Mouse (Mus musculus) liver, embryonic 15.5 days (tissue): Measurements from ENCODE around the gene Foxc2. TPM values are rescaled to one million over a fixed set of nuclear protein-coding genes. Genes with fewer than 3 reads are reported as not detected.

Source experiments
- ATAC-seq: fragments of 200-750 bp; cut with Nextera tagmentation; 2 replicates; pipeline ENCODE4 v1.8.0; 2017; ENCODE audit warnings: moderate number of reproducible peaks, mild to moderate bottlenecking, moderate library complexity; ENCODE audit not compliant: insufficient read depth
- H3K27ac ChIP-seq: fragments of 300-500 bp; sonication (generic); replicated peaks from 2 replicates; pipeline ENCODE4 v1.5.1; 2015; ENCODE audit warnings: mild to moderate bottlenecking, inconsistent platforms
- H3K27me3 ChIP-seq: fragments of 300-500 bp; sonication (generic); 2 replicates; pipeline ENCODE4 v1.6.1; 2015; ENCODE audit warnings: mild to moderate bottlenecking, inconsistent platforms
- H3K36me3 ChIP-seq: fragments of 300-500 bp; sonication (generic); replicated peaks from 2 replicates; pipeline ENCODE4 v1.6.1; 2015; ENCODE audit warnings: moderate library complexity, mild to moderate bottlenecking, inconsistent platforms
- H3K4me1 ChIP-seq: fragments of 300-500 bp; sonication (generic); replicated peaks from 2 replicates; pipeline ENCODE4 v1.6.1; 2015; ENCODE audit warnings: inconsistent platforms
- H3K4me2 ChIP-seq: fragments of 300-500 bp; sonication (generic); 2 replicates; pipeline ENCODE4 v1.6.1; 2015; ENCODE audit warnings: moderate library complexity, mild to moderate bottlenecking, inconsistent platforms
- H3K4me3 ChIP-seq: fragments of 300-500 bp; sonication (generic); replicated peaks from 2 replicates; pipeline ENCODE4 v1.5.1; 2015; ENCODE audit warnings: mild to moderate bottlenecking, inconsistent platforms
- H3K9ac ChIP-seq: fragments of 300-500 bp; sonication (generic); 2 replicates; pipeline ENCODE4 v1.6.1; 2015; ENCODE audit warnings: moderate library complexity, mild to moderate bottlenecking, inconsistent platforms
- H3K9me3 ChIP-seq: fragments of 300-500 bp; sonication (generic); replicated peaks from 2 replicates; pipeline ENCODE4 v1.6.1; 2016; ENCODE audit warnings: inconsistent platforms
- WGBS: fragments of 180-500 bp; shearing (Covaris S2); methylation state at CpG from one replicate; pipeline ENCODE4 v1.1.7; 2015; ENCODE audit warnings: mixed read lengths; ENCODE audit not compliant: insufficient replicate concordance; 5-methylcytosine and 5-hydroxymethylcytosine counted together
- polyA plus RNA-seq: library from polyadenylated mRNA; unstranded; fragments of >200 nt; fragmentation: Nextera tagmentation; extraction: Ambion mirVana; gene quantifications from 2 replicates; pipeline ENCODE4 v1.2.1, GENCODE M21; 2015

The Foxc2 gene
- polyA plus RNA-seq, 1 experiment from 2014 or later: not detected

DNA sequence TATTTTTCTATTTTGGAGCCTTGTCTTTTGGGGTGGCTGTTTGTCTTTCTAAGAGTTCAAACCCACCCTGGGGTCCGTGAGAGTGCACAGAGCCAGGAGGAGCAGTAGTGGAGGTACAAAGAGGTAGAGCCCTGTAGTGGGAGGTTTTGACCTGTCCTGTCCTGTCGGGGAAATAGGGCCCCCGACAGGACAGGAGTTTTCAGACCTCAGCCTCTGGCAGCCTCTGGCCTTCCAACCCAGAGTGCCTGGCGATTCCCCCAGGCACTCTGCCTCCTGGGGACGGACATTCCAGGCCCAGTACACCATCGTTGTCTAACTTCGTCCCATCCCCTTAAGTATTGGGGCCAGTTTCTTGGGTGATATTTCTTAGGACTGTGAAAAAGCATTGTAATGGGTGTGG is 6.4 kb downstream of the Foxc2 start:
- H3K36me3 ChIP-seq: no peaks in the 10 kb centered on the region
- H3K27me3 ChIP-seq: peaks cover 99% of the 10 kb centered on the region
- 0 out of 2 replicates have a peak, but pooled peaks cover 6% of the 10 kb centered on the region for H3K4me1 ChIP-seq
- H3K9me3 ChIP-seq: no peaks in the 10 kb centered on the region
- no peak overlapping the region for H3K4me2 ChIP-seq
- no peak for ATAC-seq
- H3K9ac ChIP-seq: no peak overlapping the region
- 34% methylated on average over 7 of the region's 7 CpGs for WGBS
- no peak overlapping the region for H3K27ac ChIP-seq
- H3K4me3 ChIP-seq: no peak overlapping the region

DNA sequence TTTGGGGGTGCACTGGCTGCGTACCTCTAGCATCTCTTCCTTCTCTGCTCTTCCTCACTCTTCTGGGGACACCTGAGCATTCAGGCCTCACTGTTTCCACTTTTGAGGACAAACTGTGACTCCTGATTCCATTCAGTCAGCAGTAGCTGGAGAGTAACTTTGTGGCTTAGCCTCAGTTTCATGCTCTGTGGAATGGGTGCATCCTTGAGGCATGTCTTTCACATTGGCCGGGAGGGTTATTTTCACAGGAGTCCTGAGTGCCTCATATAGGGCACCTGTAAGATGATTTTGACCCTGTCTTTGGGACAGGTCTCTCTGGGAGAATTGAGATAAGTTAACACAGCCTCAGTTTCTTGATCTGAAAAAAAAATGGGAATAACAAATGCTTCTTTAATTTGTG is 7.1 kb downstream of the Foxc2 start:
- H3K4me2 ChIP-seq: no peak overlapping the region
- 0 out of 2 replicates have a peak, but pooled peaks cover 6% of the 10 kb centered on the region for H3K4me1 ChIP-seq
- peaks cover 99% of the 10 kb centered on the region for H3K27me3 ChIP-seq
- no peak for ATAC-seq
- H3K36me3 ChIP-seq: no peaks in the 10 kb centered on the region
- no peak overlapping the region for H3K27ac ChIP-seq
- no peak overlapping the region for H3K9ac ChIP-seq
- H3K9me3 ChIP-seq: no peaks in the 10 kb centered on the region
- WGBS: 58% methylated on average over 2 of the region's 2 CpGs
- no peak overlapping the region for H3K4me3 ChIP-seq

DNA sequence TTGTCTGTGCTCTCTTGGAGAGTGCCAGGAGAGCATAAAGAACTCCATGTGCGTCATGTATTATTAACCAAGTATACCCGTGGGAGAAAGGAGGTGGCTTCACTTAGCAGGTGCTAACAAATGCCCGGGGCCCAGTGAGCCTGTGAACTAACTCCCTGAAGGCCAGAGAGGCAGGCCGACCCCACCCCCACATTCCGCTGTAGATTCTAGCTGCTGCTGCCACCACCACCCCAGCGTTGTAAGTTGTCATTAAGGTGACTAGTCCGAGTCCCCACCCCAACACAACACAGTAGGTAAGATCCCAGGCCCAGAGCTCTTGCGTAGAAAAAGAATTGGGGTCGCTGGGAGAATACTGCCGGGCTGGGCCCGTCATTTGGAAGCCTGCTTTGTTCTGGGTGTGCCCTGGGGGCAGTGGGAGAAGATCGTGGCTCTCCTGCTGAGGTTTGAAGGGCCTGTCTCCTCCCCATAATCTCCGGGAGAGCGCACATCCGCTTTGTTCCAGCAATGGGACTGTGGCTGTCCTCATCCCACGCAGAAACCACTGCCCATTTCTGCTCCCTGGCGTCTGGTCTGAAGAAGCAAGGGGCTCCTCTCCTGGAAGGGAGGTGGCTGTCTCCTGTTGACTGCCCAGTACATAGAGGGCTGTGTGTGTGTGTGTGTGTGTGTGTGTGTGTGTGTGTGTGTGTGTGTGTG is 8.7 kb downstream of the Foxc2 start:
- Histone ChIP-seq H3K9ac (no peak overlapping the region), H3K4me3 (no peak overlapping the region), H3K4me2 (no peak overlapping the region), H3K27ac (no peak overlapping the region), H3K27me3 (peaks cover 99% of the 10 kb centered on the region), H3K36me3 (no peaks in the 10 kb centered on the region), H3K9me3 (no peaks in the 10 kb centered on the region), H3K4me1 (peaks cover 10% of the 10 kb centered on the region; the same call in 1 of the 2 replicates)
- WGBS: 6% methylated on average over 17 of the region's 17 CpGs
- ATAC-seq: no peak

DNA sequence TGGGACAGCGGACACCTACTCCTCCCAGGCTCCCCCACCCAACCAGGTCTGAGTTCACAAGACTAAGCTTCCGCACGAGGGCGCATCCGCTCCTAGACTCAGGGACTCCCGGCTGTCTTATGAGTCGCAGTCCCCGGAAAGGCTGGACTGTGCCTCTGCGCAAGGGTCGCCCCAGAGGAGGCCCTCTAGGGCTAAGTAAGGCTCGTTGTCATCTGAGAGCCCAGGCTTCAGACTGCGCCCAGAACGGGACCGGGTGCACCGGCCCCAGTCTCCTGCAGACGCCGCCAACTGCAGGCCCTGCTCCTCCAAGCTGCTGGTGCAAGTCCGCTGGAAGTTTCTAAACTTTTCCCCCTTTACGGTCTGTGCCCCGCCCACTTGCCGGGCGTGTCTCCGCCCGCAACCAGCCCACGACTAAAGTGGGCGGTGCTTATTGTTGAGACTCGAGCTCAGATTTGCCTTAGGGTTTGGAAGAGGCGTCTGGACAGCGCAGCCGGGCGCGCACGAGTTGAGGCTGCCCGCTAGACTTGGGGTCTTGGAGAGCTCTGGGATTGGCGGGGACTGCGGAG is 9.4 kb downstream of the Foxc2 start:
- ATAC-seq: no peak
- 1% methylated on average over 36 of the region's 36 CpGs for WGBS

DNA sequence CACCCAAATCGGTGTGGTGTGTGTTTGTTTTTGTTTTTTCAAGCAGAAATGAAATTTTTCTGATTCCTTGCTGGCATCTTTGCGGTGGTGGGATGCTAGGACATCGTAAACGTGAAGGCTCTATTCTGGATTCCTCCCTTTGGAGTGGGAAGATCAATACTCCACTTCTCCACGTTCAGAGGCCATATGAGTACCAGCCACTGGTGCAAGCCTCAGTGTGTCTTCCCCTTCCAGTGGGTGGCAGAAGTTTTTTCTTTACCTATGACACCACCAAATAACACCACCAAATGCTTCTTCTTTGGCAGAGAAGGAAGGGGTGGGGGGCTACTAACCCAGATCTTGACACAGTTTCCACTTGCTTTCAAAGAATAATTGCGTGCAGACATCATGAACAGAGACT is 10.2 kb downstream of the Foxc2 start:
- Histone ChIP-seq H3K27me3 (peaks cover 99% of the 10 kb centered on the region), H3K27ac (no peak overlapping the region), H3K9ac (no peak overlapping the region), H3K4me2 (no peak overlapping the region), H3K4me1 (peaks cover 10% of the 10 kb centered on the region; the same call in 1 of the 2 replicates), H3K9me3 (no peaks in the 10 kb centered on the region), H3K36me3 (no peaks in the 10 kb centered on the region), H3K4me3 (no peak overlapping the region)
- WGBS: 9% methylated on average over 6 of the region's 6 CpGs
- no peak for ATAC-seq

More for the DNA sequence above, 9.4 kb downstream of the Foxc2 start:
- H3K4me3 ChIP-seq: 0 out of 2 replicates have a peak overlapping the region, but pooled peaks have one; percentile 12
- peak overlapping the region; percentile 42 for H3K4me2 ChIP-seq
- H3K4me1 ChIP-seq: peaks cover 10% of the 10 kb centered on the region; the same call in 1 of the 2 replicates
- H3K27ac ChIP-seq: no peak overlapping the region
- no peak overlapping the region for H3K9ac ChIP-seq
- H3K36me3 ChIP-seq: no peaks in the 10 kb centered on the region
- peaks cover 99% of the 10 kb centered on the region for H3K27me3 ChIP-seq
- H3K9me3 ChIP-seq: no peaks in the 10 kb centered on the region

DNA sequence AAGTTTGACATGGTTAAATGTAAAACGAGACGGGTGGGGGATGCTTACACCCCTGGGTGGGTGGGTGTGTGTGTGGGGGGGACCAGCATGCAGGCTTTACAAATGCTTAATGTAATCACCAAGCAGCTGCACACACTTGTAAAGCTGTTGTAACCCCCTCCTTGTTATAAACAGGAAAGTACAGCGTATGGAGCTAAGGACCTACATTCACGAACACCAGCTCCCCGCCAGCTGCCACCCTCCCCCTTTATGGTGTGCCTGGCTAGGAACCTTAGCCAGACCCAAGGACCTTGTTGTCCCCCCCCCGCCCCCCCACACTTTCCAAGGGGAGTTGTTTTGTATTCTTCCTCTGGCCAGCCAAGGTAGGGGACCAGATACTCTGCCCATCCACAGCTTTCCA is 10.7 kb downstream of the Foxc2 start:
- H3K27me3 ChIP-seq: peaks cover 97% of the 10 kb centered on the region
- H3K27ac ChIP-seq: no peak overlapping the region
- no peak for ATAC-seq
- peaks cover 10% of the 10 kb centered on the region; the same call in 1 of the 2 replicates for H3K4me1 ChIP-seq
- H3K9me3 ChIP-seq: no peaks in the 10 kb centered on the region
- no peak overlapping the region for H3K9ac ChIP-seq
- H3K36me3 ChIP-seq: no peaks in the 10 kb centered on the region
- H3K4me2 ChIP-seq: no peak overlapping the region
- no peak overlapping the region for H3K4me3 ChIP-seq
- 11% methylated on average over 6 of the region's 6 CpGs for WGBS

DNA sequence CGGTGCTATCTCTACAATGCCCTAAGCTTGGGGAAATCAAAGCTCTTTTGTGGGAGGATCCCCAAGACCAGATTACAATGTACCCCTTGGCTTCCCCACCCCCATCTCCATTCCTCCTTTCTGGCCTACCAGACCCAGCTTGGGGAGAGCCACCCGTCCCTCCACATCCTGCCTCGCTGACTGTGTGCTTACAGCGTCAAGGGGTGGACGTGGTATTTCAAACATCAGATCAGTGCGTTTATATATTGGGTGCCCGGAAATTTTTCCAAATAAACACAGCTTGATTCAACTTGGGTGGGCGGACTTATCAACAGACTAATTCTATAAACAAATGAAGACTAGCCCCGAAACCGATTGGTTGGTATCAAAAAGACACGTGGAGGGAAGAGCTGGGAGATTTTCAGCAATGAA is 11.3 kb downstream of the Foxc2 start:
- Histone ChIP-seq H3K4me2 (no peak overlapping the region), H3K36me3 (no peaks in the 10 kb centered on the region), H3K27me3 (peaks cover 96% of the 10 kb centered on the region), H3K9me3 (no peaks in the 10 kb centered on the region), H3K4me1 (peaks cover 10% of the 10 kb centered on the region; the same call in 1 of the 2 replicates), H3K4me3 (no peak overlapping the region), H3K9ac (no peak overlapping the region), H3K27ac (no peak overlapping the region)
- ATAC-seq: no peak
- WGBS: 4% methylated on average over 11 of the region's 11 CpGs

DNA sequence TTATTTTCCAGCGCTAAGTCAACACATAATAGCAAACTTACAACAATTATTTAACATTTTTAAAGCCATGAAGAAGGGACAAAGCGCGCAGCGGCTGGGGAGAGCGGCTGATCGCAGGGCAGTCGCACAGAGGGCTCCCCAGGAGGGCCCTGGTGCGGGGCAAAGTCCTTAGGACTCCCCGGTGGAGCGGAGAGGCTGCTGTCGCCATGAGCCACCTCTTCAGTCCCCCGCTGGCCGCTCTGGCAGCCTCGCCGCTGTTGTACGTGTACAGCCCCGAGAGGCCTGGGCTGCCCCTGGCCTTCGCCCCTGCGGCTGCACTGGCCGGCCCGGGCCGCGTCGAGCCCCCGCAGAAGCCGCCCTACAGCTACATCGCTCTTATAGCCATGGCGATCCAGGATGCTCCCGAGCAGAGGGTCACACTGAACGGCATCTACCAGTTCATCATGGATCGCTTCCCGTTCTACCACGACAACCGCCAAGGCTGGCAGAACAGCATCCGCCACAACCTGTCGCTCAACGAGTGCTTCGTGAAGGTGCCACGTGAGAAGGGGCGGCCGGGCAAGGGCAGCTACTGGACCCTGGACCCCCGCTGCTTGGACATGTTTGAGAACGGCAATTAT is 11.9 kb downstream of the Foxc2 start, which contains the start of gene Foxl1:
TSS of gene Foxl1 (plus strand) at position 185 of the 620 bp plus-strand sequence.
- 3% methylated on average over 43 of the region's 43 CpGs for WGBS
- no peak within 1 kb of the TSS for H3K4me3 ChIP-seq
- peaks cover 91% of the 10 kb centered on the region for H3K27me3 ChIP-seq
- no peak within 1 kb of the TSS for H3K4me2 ChIP-seq
- no peak within 1 kb of the TSS for H3K9ac ChIP-seq
- H3K4me1 ChIP-seq: peaks cover 10% of the 10 kb centered on the region; the same call in 1 of the 2 replicates
- H3K9me3 ChIP-seq: no peaks in the 10 kb centered on the region
- H3K27ac ChIP-seq: no peak within 1 kb of the TSS
- H3K36me3 ChIP-seq: no peaks in the 10 kb centered on the region
- no peak for ATAC-seq

DNA sequence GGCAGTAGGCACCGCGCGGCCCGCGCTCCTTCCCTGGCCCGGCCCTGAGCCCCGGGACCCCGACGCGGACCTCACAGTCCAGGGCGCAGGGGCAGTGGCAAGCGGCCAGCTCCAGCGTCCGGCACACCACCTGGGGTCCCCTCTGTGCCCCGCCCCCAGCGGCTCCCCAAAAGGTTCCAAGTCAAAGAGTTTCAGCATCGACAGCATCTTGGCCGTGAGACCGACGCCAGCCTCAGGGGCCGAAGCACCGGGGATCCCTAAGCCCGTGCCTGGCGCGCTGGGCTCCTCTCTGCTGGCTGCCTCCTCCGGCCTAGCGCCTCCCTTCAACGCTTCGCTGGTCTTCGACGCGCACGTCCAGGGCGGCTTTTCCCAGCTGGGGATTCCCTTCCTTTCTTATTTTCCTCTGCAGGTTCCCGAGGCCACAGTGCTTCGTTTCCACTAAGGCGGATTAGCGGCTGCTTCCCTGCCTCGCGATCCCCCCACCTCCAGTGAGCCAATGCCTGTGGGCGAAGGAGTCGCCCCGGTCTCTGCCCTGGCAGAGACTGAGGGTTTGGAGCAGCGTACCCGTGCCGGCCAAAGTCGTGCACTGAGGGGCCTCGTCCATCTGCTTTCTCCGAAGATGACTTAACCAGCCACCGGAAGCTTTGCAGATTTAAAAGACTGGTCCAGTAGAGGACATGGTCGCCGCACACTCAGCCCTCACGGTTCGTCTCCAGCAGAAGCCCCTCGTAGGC is 12.7 kb downstream of the Foxc2 start:
- no peak overlapping the region for H3K27ac ChIP-seq
- no peaks in the 10 kb centered on the region for H3K36me3 ChIP-seq
- H3K27me3 ChIP-seq: peaks cover 87% of the 10 kb centered on the region
- no peak for ATAC-seq
- peaks cover 10% of the 10 kb centered on the region; the same call in 1 of the 2 replicates for H3K4me1 ChIP-seq
- no peak overlapping the region for H3K4me2 ChIP-seq
- no peak overlapping the region for H3K9ac ChIP-seq
- no peaks in the 10 kb centered on the region for H3K9me3 ChIP-seq
- 3% methylated on average over 53 of the region's 55 CpGs for WGBS
- no peak overlapping the region for H3K4me3 ChIP-seq

DNA sequence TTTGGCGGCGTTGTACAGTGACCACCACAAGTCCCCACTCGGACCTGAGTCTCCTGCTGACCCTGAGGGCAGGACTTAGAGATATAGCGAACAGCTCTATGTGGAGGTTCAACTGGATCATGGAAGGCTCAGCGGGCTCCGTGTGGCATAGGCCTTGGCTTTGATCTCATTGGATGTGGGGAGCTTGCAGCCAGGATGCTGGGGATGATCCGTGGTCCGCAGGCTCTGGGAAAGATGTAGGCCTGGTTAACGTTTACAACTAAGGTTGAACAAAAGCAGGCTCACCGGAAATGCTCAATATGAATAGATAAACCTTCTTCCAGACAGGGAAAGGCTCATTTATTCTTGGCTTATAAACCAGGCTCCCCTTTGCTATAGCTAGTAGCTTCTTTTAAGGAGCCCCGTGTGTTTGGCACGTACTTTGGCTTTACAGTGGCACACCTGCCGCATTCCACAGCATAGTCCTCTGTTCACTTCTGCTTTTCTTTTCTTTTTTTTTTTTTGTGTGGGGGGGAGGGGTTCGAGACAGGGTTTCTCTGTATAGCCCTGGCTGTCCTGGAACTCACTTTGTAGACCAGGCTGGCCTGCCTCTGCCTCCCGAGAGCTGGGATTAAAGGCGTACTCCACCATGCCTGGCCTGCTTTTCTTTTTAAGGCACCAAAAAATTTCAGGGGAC is 13.4 kb downstream of the Foxc2 start:
- no peaks in the 10 kb centered on the region for H3K9me3 ChIP-seq
- peaks cover 10% of the 10 kb centered on the region; the same call in 1 of the 2 replicates for H3K4me1 ChIP-seq
- H3K4me2 ChIP-seq: no peak overlapping the region
- H3K4me3 ChIP-seq: no peak overlapping the region
- no peak for ATAC-seq
- H3K9ac ChIP-seq: no peak overlapping the region
- 17% methylated on average over 16 of the region's 16 CpGs for WGBS
- H3K27ac ChIP-seq: no peak overlapping the region
- peaks cover 81% of the 10 kb centered on the region for H3K27me3 ChIP-seq
- no peaks in the 10 kb centered on the region for H3K36me3 ChIP-seq
